Mouse (Mus musculus) ES-E14 (cell line): Measurements from ENCODE around the gene Itpripl1. TPM values are rescaled to one million over a fixed set of nuclear protein-coding genes. Genes with fewer than 3 reads are reported as not detected.

Source experiments
- DNase-seq: peaks from one replicate; pipeline ENCODE4 v3.0.0-alpha.2; 2013; ENCODE audit warnings: low read depth, low spot score
- H3K27ac ChIP-seq: 2 replicates; pipeline ENCODE4 v1.5.1; 2012; ENCODE audit warnings: low read depth, mild to moderate bottlenecking, low read length, moderate library complexity, mixed read lengths; ENCODE audit not compliant: poor library complexity, insufficient read depth, severe bottlenecking
- H3K36me3 ChIP-seq: 2 replicates; pipeline ENCODE4 v1.6.1; 2012; ENCODE audit warnings: mild to moderate bottlenecking, low read length, moderate library complexity, mixed read lengths; ENCODE audit not compliant: control insufficient read depth, poor library complexity, insufficient read depth, severe bottlenecking
- H3K4me1 ChIP-seq, 2 experiments: fragments of 150-350 bp in 1 of 2; sonication (generic) in 1 of 2; 2 replicates each; pipeline ENCODE4 v1.6.1; 2012; ENCODE audit warnings: low read length in 2 of 2, mild to moderate bottlenecking in 1 of 2, mixed read lengths in 1 of 2; ENCODE audit not compliant: control insufficient read depth in 2 of 2, insufficient read depth in 2 of 2, poor library complexity in 1 of 2
- H3K4me3 ChIP-seq, 2 experiments: fragments of 150-350 bp in 1 of 2; sonication (generic) in 1 of 2; 2 replicates each; pipeline ENCODE4 v1.5.1; 2012; ENCODE audit warnings: low read length in 2 of 2, low read depth in 1 of 2, mild to moderate bottlenecking in 1 of 2, mixed read lengths in 1 of 2; ENCODE audit not compliant: insufficient read depth in 1 of 2, poor library complexity in 1 of 2, severe bottlenecking in 1 of 2
- H3K9ac ChIP-seq: 2 replicates; pipeline ENCODE4 v1.6.1; 2012; ENCODE audit warnings: low read depth, mild to moderate bottlenecking, low read length, mixed read lengths; ENCODE audit not compliant: poor library complexity, insufficient read depth, severe bottlenecking
- H3K9me3 ChIP-seq: fragments of 150-350 bp; sonication (generic); 2 replicates; pipeline ENCODE4 v1.6.1; 2012; ENCODE audit warnings: low read depth, mild to moderate bottlenecking, low read length; ENCODE audit not compliant: control insufficient read depth, insufficient read depth
- CHD2 ChIP-seq: IDR thresholded peaks from 2 replicates; pipeline ENCODE4 v1.6.1; 2014; ENCODE audit warnings: mild to moderate bottlenecking, low read depth, low read length, inconsistent platforms
- HCFC1 ChIP-seq: IDR thresholded peaks from 2 replicates; pipeline ENCODE4 v1.6.1; 2012; ENCODE audit warnings: low read length, inconsistent platforms, borderline replicate concordance; ENCODE audit not compliant: insufficient read depth
- MAFK ChIP-seq: IDR thresholded peaks from 2 replicates; pipeline ENCODE4 v1.6.1; 2014; ENCODE audit warnings: mild to moderate bottlenecking, low read depth, low read length, inconsistent platforms; ENCODE audit not compliant: insufficient read depth
- ZC3H11A ChIP-seq: IDR thresholded peaks from 2 replicates; pipeline ENCODE4 v1.6.1; 2012; ENCODE audit warnings: low read depth, mild to moderate bottlenecking, inconsistent platforms, low read length, borderline replicate concordance
- ZNF384 ChIP-seq: IDR thresholded peaks from 2 replicates; pipeline ENCODE4 v1.6.1; 2012; ENCODE audit warnings: low read depth, low read length, inconsistent platforms
- in situ Hi-C, 2 experiments: fragments of 600-800 bp; cut with MboI; formaldehyde crosslinking; loops; one replicate each; pipeline ENCODE4 v1.15.1; 2025; ENCODE audit warnings: low sequenced_read_pairs in 2 of 2, inconsistent platforms in 1 of 2; ENCODE audit not compliant: unreplicated experiment in 2 of 2
- total RNA-seq: library from RNA; depleted of rRNA; stranded (reverse); fragments of 300-350 nt; gene quantifications from 2 replicates; pipeline ENCODE4 v1.2.3, GENCODE M21; 2012

Gene Itpripl1
- total RNA-seq, 1 experiment: 14.1 TPM

GRCm38 (mm10) chr2:127133621-127134461, 9.4 kb downstream of the Itpripl1 start, which contains the start of gene Ncaph:
Gene Ncaph (minus strand): TSS chr2:127133954.
- DNase-seq: peak; percentile 78
- no peak for TF ChIP-seq ZC3H11A
- TF ChIP-seq HCFC1: 0 out of 2 replicates have a peak, but pooled peaks have one; percentile 10

GRCm38 (mm10) chr2:127131353-127131752, 11.9 kb downstream of the Itpripl1 start:
- Histone ChIP-seq H3K9ac (no peak overlapping the region), H3K27ac (no peak overlapping the region), H3K4me3 (no peak overlapping the region), H3K36me3 (peaks cover 6% of the 10 kb centered on the region), H3K9me3 (no peaks in the 10 kb centered on the region), H3K4me1 (peaks cover 1 to 14% of the 10 kb centered on the region in 2 experiments; a peak in 2 of 4 replicates)
- in situ Hi-C loops: no loop called here
- no peak for DNase-seq
- no peak for TF ChIP-seq HCFC1
- TF ChIP-seq ZNF384: no peak
- no peak for TF ChIP-seq ZC3H11A
- no peak for TF ChIP-seq MAFK
- no peak for TF ChIP-seq CHD2

More at GRCm38 (mm10) chr2:127133621-127134461, 9.4 kb downstream of the Itpripl1 start, which contains the start of gene Ncaph:
- H3K4me1 ChIP-seq: peaks cover 1 to 21% of the 10 kb centered on the region in 2 experiments; a peak in 2 of 4 replicates
- H3K9me3 ChIP-seq: no peaks in the 10 kb centered on the region
- H3K4me3 ChIP-seq: peak within 1 kb of the TSS; percentile 89 to 98
- H3K36me3 ChIP-seq: no peaks in the 10 kb centered on the region
- H3K9ac ChIP-seq: peak within 1 kb of the TSS; percentile 98
- peak within 1 kb of the TSS; percentile 96 for H3K27ac ChIP-seq
- in situ Hi-C loops: no loop called here

- H3K36me3 ChIP-seq: peaks cover 22% of the 10 kb centered on the region
- in situ Hi-C loops: no loop called here
- peaks cover 1 to 12% of the 10 kb centered on the region in 2 experiments; a peak in 2 of 4 replicates for H3K4me1 ChIP-seq
- DNase-seq: no peak
- H3K27ac ChIP-seq: no peak overlapping the region
- TF ChIP-seq MAFK (no peak), ZNF384 (no peak)
- H3K9ac ChIP-seq: no peak overlapping the region
- H3K9me3 ChIP-seq: no peaks in the 10 kb centered on the region
- H3K4me3 ChIP-seq: no peak overlapping the region
Observed at GRCm38 (mm10) chr2:127128926-127129325, 14.3 kb downstream of the Itpripl1 start.

DNA sequence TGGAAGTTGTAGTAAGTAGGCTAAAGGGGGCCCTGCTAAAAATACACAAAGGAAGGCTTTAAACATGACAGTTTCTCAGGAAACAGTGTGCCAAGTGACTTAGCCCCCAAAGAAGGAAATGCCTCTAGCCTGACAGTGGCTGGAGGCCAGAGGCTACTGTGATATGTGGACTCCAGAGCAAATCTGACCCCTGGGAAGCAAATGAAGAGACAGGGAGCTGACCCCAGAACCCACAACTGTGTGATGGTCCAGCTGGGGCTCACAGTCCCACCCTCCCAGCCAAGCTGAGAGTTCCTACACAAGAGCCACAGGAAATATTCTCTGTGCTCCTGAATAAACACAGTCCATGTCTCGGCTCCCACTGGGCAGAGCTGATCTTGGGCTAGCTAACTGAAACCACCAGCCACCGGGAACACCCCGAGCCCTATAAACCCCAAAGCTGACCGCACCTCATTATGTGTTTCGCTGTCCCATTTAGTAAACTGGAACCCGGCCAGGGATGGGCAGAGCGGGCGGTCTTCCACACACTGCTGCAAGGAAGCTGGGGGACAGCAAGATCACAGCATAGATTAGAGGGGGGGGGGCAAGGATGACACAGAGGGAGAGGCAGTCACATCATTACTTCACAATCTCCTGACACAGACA, 21.5 kb downstream of the Itpripl1 start:
- Histone ChIP-seq H3K9me3 (no peaks in the 10 kb centered on the region), H3K4me3 (no peak overlapping the region), H3K4me1 (no peaks in the 10 kb centered on the region), H3K9ac (no peak overlapping the region), H3K27ac (no peak overlapping the region), H3K36me3 (peaks cover 51% of the 10 kb centered on the region)
- TF ChIP-seq MAFK (no peak), ZC3H11A (no peak), ZNF384 (no peak), CHD2 (no peak), HCFC1 (no peak)
- DNase-seq: no peak
- in situ Hi-C loops: no loop called here
